Mouse (Mus musculus) bone marrow macrophage, adult 2 months (primary cell): Measurements from ENCODE around the gene Slc25a40. TPM values are rescaled to one million over a fixed set of nuclear protein-coding genes. Genes with fewer than 3 reads are reported as not detected.

Experiments
- H3K27ac ChIP-seq: 2 replicates; pipeline ENCODE4 v1.5.1; 2012; ENCODE audit warnings: low read depth, low read length; ENCODE audit not compliant: insufficient read depth
- H3K4me1 ChIP-seq: 2 replicates; pipeline ENCODE4 v1.6.1; 2012; ENCODE audit warnings: low read length; ENCODE audit not compliant: control insufficient read depth, insufficient read depth
- H3K4me3 ChIP-seq: 2 replicates; pipeline ENCODE4 v1.5.1; 2012; ENCODE audit warnings: mild to moderate bottlenecking, low read length, moderate library complexity; ENCODE audit not compliant: insufficient read depth
- CTCF ChIP-seq: IDR thresholded peaks from 2 replicates; pipeline ENCODE4 v1.5.1; 2012; ENCODE audit warnings: low read depth, mild to moderate bottlenecking, low read length, moderate library complexity
- POLR2A ChIP-seq: IDR thresholded peaks from 2 replicates; pipeline ENCODE4 v1.6.1; 2012; ENCODE audit warnings: mild to moderate bottlenecking, low read depth, low read length, borderline replicate concordance
- polyA plus RNA-seq: library from polyadenylated mRNA; stranded (reverse); fragments of >200 nt; gene quantifications from 2 replicates; pipeline ENCODE4 v1.2.4, GENCODE M21; 2012; ENCODE audit not compliant: missing spikeins, insufficient read depth, insufficient read length

Slc25a40 gene
- polyA plus RNA-seq, 1 experiment: 15.4 TPM

- Histone ChIP-seq H3K4me1 (no peaks in the 10 kb centered on the region), H3K4me3 (no peak overlapping the region), H3K27ac (no peak overlapping the region)
- TF ChIP-seq CTCF: no peak
- no peak for TF ChIP-seq POLR2A
These were observed 66.9 kb downstream of the Slc25a40 start for GRCm38 (mm10) chr5:8489471-8490110.

- Histone ChIP-seq H3K27ac (no peak overlapping the region), H3K4me1 (no peaks in the 10 kb centered on the region), H3K4me3 (no peak overlapping the region)
- TF ChIP-seq POLR2A (no peak), CTCF (no peak)
These were observed 69.1 kb downstream of the Slc25a40 start for GRCm38 (mm10) chr5:8491778-8492177.

Other genes starting within 250 kb of the Slc25a40 start
- 3.6 and 5.5 TPM in 2 replicates for gene Adam22, start 54.7 kb upstream of the Slc25a40 start, polyA plus RNA-seq
- 30.3 and 30.9 TPM in 2 replicates for gene Dbf4, start 134 bp upstream of the Slc25a40 start, polyA plus RNA-seq
- 0.50 and 0.72 TPM in 2 replicates for gene Rundc3b, start 200.1 kb downstream of the Slc25a40 start, polyA plus RNA-seq
- gene Abcb1a, start 237.2 kb downstream of the Slc25a40 start, polyA plus RNA-seq: 0.66 and 2.6 TPM in 2 replicates